ENCODE assay signal across 11 mouse cellular contexts in genomic region chr19:56423370-56423769, GRCm38 (mm10). TPM values are rescaled to one million over a fixed set of nuclear protein-coding genes. Genes with fewer than 3 reads are reported as not detected.
DNase-seq lines count a peak whose midpoint lies in the region; ATAC-seq lines count a peak whose summit lies in the region.
"Had no signal": no experiment of that assay in that cellular context is flagged by ENCODE, and none has a peak within 500 bp of the region (broad histone marks: within the 10 kb centered on the region; RNA-seq: fewer than 3 reads in every experiment).

No protein-coding gene starts in this region.

- no peak overlapping the region for H3K9ac ChIP-seq in midbrain, embryonic 11.5 days (ENCODE audit: low read length)
- no peak overlapping the region for H3K9ac ChIP-seq in intestine, embryonic 14.5 days (ENCODE audit: low read length)
- H3K9ac ChIP-seq in stomach, embryonic 15.5 days, result no peak overlapping the region
- H3K9ac ChIP-seq: heart, embryonic 12.5 days had no signal

- H3K4me2 ChIP-seq in midbrain, embryonic 11.5 days, result no peak overlapping the region
- peak overlapping the region; percentile 22; the same call in 1 of the 2 replicates for H3K4me2 ChIP-seq in intestine, embryonic 14.5 days (ENCODE audit: low read length)
- H3K4me2 ChIP-seq in stomach, embryonic 15.5 days, result no peak overlapping the region
- H3K4me2 ChIP-seq: heart, embryonic 12.5 days had no signal

- DNase-seq in frontal cortex, postnatal 36 days (ENCODE audit: low spot score in 2 of 2), result no peak
- no peak for DNase-seq in midbrain, embryonic 11.5 days (ENCODE audit: low spot score, missing footprints)
- no peak for DNase-seq in midbrain, embryonic 10.5 days (ENCODE audit: low spot score)
- no peak for DNase-seq in intestine, embryonic 14.5 days (ENCODE audit: low spot score)
- DNase-seq in adrenal gland, postnatal 25 days, result no peak
- no peak for DNase-seq in testis, postnatal 14 days (ENCODE audit: low spot score)

- no peaks in the 10 kb centered on the region for H3K36me3 ChIP-seq in midbrain, embryonic 11.5 days (ENCODE audit: control insufficient read depth, insufficient read depth, low read length)
- H3K36me3 ChIP-seq in midbrain, embryonic 10.5 days, result no peaks in the 10 kb centered on the region
- no peaks in the 10 kb centered on the region for H3K36me3 ChIP-seq in intestine, embryonic 14.5 days (ENCODE audit: control insufficient read depth, insufficient read depth, low read length)
- H3K36me3 ChIP-seq in stomach, embryonic 15.5 days, result no peaks in the 10 kb centered on the region

- WGBS in midbrain, embryonic 11.5 days, result 66% methylated on average over 12 of the region's 12 CpGs
- 73% methylated on average over 12 of the region's 12 CpGs for WGBS in midbrain, embryonic 10.5 days
- 36% methylated on average over 12 of the region's 12 CpGs for WGBS in intestine, embryonic 14.5 days
- 55% methylated on average over 12 of the region's 12 CpGs for WGBS in stomach, embryonic 15.5 days

- no peaks in the 10 kb centered on the region for H3K27me3 ChIP-seq in midbrain, embryonic 11.5 days (ENCODE audit: control insufficient read depth, insufficient read depth, low read length)
- H3K27me3 ChIP-seq in midbrain, embryonic 10.5 days (ENCODE audit: low read depth, poor library complexity, severe bottlenecking), result 0 out of 2 replicates have a peak, but pooled peaks cover 3% of the 10 kb centered on the region
- no peaks in the 10 kb centered on the region for H3K27me3 ChIP-seq in intestine, embryonic 14.5 days (replicated peaks; ENCODE audit: control insufficient read depth, insufficient read depth, low read length)
- H3K27me3 ChIP-seq in stomach, embryonic 15.5 days (replicated peaks), result no peaks in the 10 kb centered on the region
- H3K27me3 ChIP-seq: heart, embryonic 12.5 days had no signal

- peak; percentile 60 for ATAC-seq in frontal cortex, adult (ENCODE audit: low TSS enrichment)
- ATAC-seq in midbrain, embryonic 11.5 days (ENCODE audit: low FRiP score), result peak; percentile 38; the same call in 1 of the 2 replicates
- no peak for ATAC-seq in intestine, embryonic 14.5 days (replicated peaks; ENCODE audit: low FRiP score, low TSS enrichment, low read depth)
- ATAC-seq in stomach, embryonic 15.5 days (ENCODE audit: insufficient read depth, low FRiP score, low read depth), result no peak

- H3K9me3 ChIP-seq in midbrain, embryonic 11.5 days (ENCODE audit: control insufficient read depth, low read length), result no peaks in the 10 kb centered on the region
- no peaks in the 10 kb centered on the region for H3K9me3 ChIP-seq in midbrain, embryonic 10.5 days (replicated peaks)
- H3K9me3 ChIP-seq in intestine, embryonic 14.5 days (ENCODE audit: control insufficient read depth, low read length), result no peaks in the 10 kb centered on the region
- H3K9me3 ChIP-seq in stomach, embryonic 15.5 days, result no peaks in the 10 kb centered on the region
- H3K9me3 ChIP-seq: heart, embryonic 12.5 days had no signal

- H3K27ac ChIP-seq in midbrain, embryonic 11.5 days (ENCODE audit: low read depth, low read length), result no peak overlapping the region
- no peak overlapping the region for H3K27ac ChIP-seq in midbrain, embryonic 10.5 days (replicated peaks)
- peak overlapping the region; percentile 34; the same call in 1 of the 2 replicates for H3K27ac ChIP-seq in intestine, embryonic 14.5 days (ENCODE audit: low read depth)
- peak overlapping the region; percentile 69; the same call in 1 of the 2 replicates for H3K27ac ChIP-seq in stomach, embryonic 15.5 days

- H3K4me1 ChIP-seq in midbrain, embryonic 11.5 days (ENCODE audit: control insufficient read depth, insufficient read depth, low read length), result no peaks in the 10 kb centered on the region
- H3K4me1 ChIP-seq in midbrain, embryonic 10.5 days, result peaks cover 18% of the 10 kb centered on the region
- H3K4me1 ChIP-seq in intestine, embryonic 14.5 days (replicated peaks; ENCODE audit: control insufficient read depth, insufficient read depth, low read length), result peaks cover 39% of the 10 kb centered on the region
- peaks cover 12% of the 10 kb centered on the region for H3K4me1 ChIP-seq in stomach, embryonic 15.5 days

- no peak overlapping the region for H3K4me3 ChIP-seq in midbrain, embryonic 11.5 days (ENCODE audit: low read depth, low read length)
- no peak overlapping the region for H3K4me3 ChIP-seq in midbrain, embryonic 10.5 days
- no peak overlapping the region for H3K4me3 ChIP-seq in intestine, embryonic 14.5 days (ENCODE audit: low read depth, low read length)
- no peak overlapping the region for H3K4me3 ChIP-seq in stomach, embryonic 15.5 days (replicated peaks)
- H3K4me3 ChIP-seq: heart, embryonic 12.5 days had no signal

RNA-seq across cellular contexts. Expression of gene Casp7, which starts 26.4 kb away (rescaled TPM):
- polyA plus RNA-seq in midbrain, embryonic 11.5 days (2014; fragmentation: Nextera tagmentation; extraction: Ambion mirVana), result 13.9 and 20.3 TPM in 2 replicates
- 14.7 and 17.1 TPM in 2 replicates for polyA plus RNA-seq in midbrain, embryonic 10.5 days (2016; fragmentation: Nextera tagmentation; extraction: Ambion mirVana)
- polyA plus RNA-seq in intestine, embryonic 14.5 days (2014; fragmentation: Nextera tagmentation; extraction: Ambion mirVana), result 27.1 and 30.9 TPM in 2 replicates
- polyA plus RNA-seq in stomach, embryonic 15.5 days (2015; fragmentation: Nextera tagmentation; extraction: Ambion mirVana), result 28.7 and 31.6 TPM in 2 replicates
- 13.7 and 14.8 TPM in 2 replicates for total RNA-seq in adrenal gland, postnatal 25 days (2021)

RNA-seq across cellular contexts. Expression of gene Nrap, which starts 33.5 kb away (rescaled TPM):
- polyA plus RNA-seq in midbrain, embryonic 11.5 days (2014; fragmentation: Nextera tagmentation; extraction: Ambion mirVana), result 0.16 and 0.29 TPM in 2 replicates
- polyA plus RNA-seq in midbrain, embryonic 10.5 days (2016; fragmentation: Nextera tagmentation; extraction: Ambion mirVana), result 0.06 and 0.24 TPM in 2 replicates
- 0.26 and 0.27 TPM in 2 replicates for polyA plus RNA-seq in intestine, embryonic 14.5 days (2014; fragmentation: Nextera tagmentation; extraction: Ambion mirVana)
- polyA plus RNA-seq in stomach, embryonic 15.5 days (2015; fragmentation: Nextera tagmentation; extraction: Ambion mirVana), result 0.36 and 0.43 TPM in 2 replicates
- total RNA-seq in adrenal gland, postnatal 25 days (2021), result 0.09 TPM in 1 of 2 replicates, not detected in the other
- total RNA-seq: neutrophil, adult 5-6 weeks had no signal

RNA-seq across cellular contexts. Expression of gene Plekhs1, which starts 38.1 kb away (rescaled TPM):
- polyA plus RNA-seq in midbrain, embryonic 11.5 days (2014; fragmentation: Nextera tagmentation; extraction: Ambion mirVana), result 0.10 and 0.19 TPM in 2 replicates
- 0.16 TPM in 1 of 2 replicates, not detected in the other for polyA plus RNA-seq in midbrain, embryonic 10.5 days (2016; fragmentation: Nextera tagmentation; extraction: Ambion mirVana)
- polyA plus RNA-seq in intestine, embryonic 14.5 days (2014; fragmentation: Nextera tagmentation; extraction: Ambion mirVana), result 0.31 TPM in 2 replicates
- 1.2 and 1.4 TPM in 2 replicates for polyA plus RNA-seq in stomach, embryonic 15.5 days (2015; fragmentation: Nextera tagmentation; extraction: Ambion mirVana)
- 0.12 TPM in 1 of 2 replicates, not detected in the other for total RNA-seq in adrenal gland, postnatal 25 days (2021)
- polyA plus RNA-seq: C2C12; heart, embryonic 12.5 days had no signal

Comparison
In these comparisons a context has a peak if more than half of its experiments do, and no peak if none do; other contexts are left out.
1. ATAC-seq: peak in frontal cortex, adult (single experiment) and midbrain, embryonic 11.5 days (single experiment); none in intestine, embryonic 14.5 days (single experiment) and stomach, embryonic 15.5 days (single experiment).
2. H3K27ac ChIP-seq: peak in intestine, embryonic 14.5 days (single experiment) and stomach, embryonic 15.5 days (single experiment); none in midbrain, embryonic 11.5 days (single experiment) and midbrain, embryonic 10.5 days (single experiment).